Mouse (Mus musculus) CH12.LX (cell line): Measurements from ENCODE around the gene Dgkh.

Experiments used
- CTCF ChIP-seq, 2 experiments: IDR thresholded peaks in 1 of 2; conservative IDR thresholded peaks in 1 of 2; 2 replicates each; pipeline ENCODE4 v1.5.1; 2011 to 2012; ENCODE audit warnings: low read depth in 2 of 2, low read length in 2 of 2, improper control_type of control experiment in 1 of 2, inconsistent platforms in 1 of 2, mild to moderate bottlenecking in 1 of 2, moderate library complexity in 1 of 2
- ETS1 ChIP-seq: conservative IDR thresholded peaks from 2 replicates; pipeline ENCODE4 v1.6.1; 2012; ENCODE audit warnings: low read depth, mild to moderate bottlenecking, inconsistent platforms, low read length, improper control_type of control experiment, moderate library complexity
- NRF1 ChIP-seq: IDR thresholded peaks from 2 replicates; pipeline ENCODE4 v1.6.1; 2014; ENCODE audit warnings: low read depth, mild to moderate bottlenecking, inconsistent platforms, low read length, improper control_type of control experiment, moderate library complexity
- PAX5 ChIP-seq: IDR thresholded peaks from 2 replicates; pipeline ENCODE4 v1.6.1; 2012; ENCODE audit warnings: low read length, inconsistent platforms, mixed read lengths
- POLR2A ChIP-seq: IDR thresholded peaks from 2 replicates; pipeline ENCODE4 v1.6.1; 2011; ENCODE audit warnings: low read depth, mild to moderate bottlenecking, improper control_type of control experiment, low read length
- ZNF384 ChIP-seq: IDR thresholded peaks from 2 replicates; pipeline ENCODE4 v1.6.1; 2012; ENCODE audit warnings: low read depth, low read length, improper control_type of control experiment, inconsistent platforms

DNA sequence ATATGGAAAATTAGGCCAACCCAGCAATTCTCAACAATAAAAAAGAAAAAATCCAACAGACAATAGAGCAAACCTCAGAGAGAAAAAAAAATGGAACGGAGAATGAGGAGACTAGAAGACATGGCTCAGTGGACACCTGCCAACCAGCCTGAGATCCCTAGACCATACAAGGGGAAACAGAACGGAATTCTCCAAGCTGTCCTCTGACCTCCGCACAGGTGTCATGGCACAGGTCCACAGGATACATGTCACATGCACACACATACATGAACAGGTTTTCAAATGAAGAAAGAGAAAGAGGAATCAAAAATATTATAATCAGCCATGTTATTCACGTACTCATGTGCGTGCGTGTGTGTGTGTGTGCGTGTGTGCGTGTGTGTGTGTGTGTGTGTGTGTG is 38.5 kb downstream of the Dgkh start:
- TF ChIP-seq ETS1: no peak
- TF ChIP-seq CTCF (conservative IDR thresholded peaks at IDR 0.05 in 1 of 2, IDR thresholded peaks at IDR 0.05 in 1 of 2; ENCODE audit: low read depth in 2 of 2, low read length in 2 of 2): no peak
- TF ChIP-seq PAX5: no peak
- TF ChIP-seq POLR2A: no peak
- no peak for TF ChIP-seq ZNF384
- no peak for TF ChIP-seq NRF1
